Mouse (Mus musculus): ENCODE measurements around the gene Tmem145. TPM values are rescaled to one million over a fixed set of nuclear protein-coding genes. Genes with fewer than 3 reads are reported as not detected.

The Tmem145 gene
- polyA plus RNA-seq, 1 experiment from 2014 or later = 0.38 TPM

GRCm38 (mm10) chr7:25303685-25304006 is 2.3 kb upstream of the Tmem145 start:
- no peak for DNase-seq (ENCODE audit: low spot score)
- H3K27ac ChIP-seq = no peak overlapping the region
- no peak overlapping the region for H3K4me3 ChIP-seq
- no peaks in the 10 kb centered on the region for H3K36me3 ChIP-seq
- no peaks in the 10 kb centered on the region for H3K9me3 ChIP-seq (replicated peaks)
- 68% methylated on average over 3 of the region's 3 CpGs for WGBS
- H3K4me1 ChIP-seq = peaks cover 17% of the 10 kb centered on the region
- peaks cover 50% of the 10 kb centered on the region for H3K27me3 ChIP-seq (ENCODE audit: low read depth, poor library complexity, severe bottlenecking)

DNA sequence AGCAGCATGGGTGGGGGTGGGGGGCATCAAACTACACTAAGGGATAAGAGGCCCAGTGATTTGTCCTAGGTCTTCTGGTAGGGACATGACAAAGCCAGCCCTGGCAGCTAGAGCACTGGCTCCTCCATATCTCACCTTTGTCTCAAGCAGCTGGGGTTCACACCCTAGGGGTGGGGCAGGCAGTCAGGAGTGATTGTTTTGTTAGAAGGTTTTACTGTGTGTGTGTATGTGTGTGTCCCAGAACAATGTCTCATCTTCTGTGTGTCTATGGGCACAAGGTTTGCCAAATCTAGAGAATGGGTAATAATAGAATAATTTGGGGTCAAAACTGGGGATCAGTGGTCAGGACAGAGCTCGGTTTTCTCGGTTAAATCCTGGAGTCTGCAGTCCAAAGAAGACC is 425 bp upstream of the Tmem145 start:
- 3% methylated on average over 2 of the region's 2 CpGs for WGBS
- H3K4me3 ChIP-seq = peak overlapping the region; percentile 59
- H3K27me3 ChIP-seq (ENCODE audit: low read depth, poor library complexity, severe bottlenecking) = peaks cover 58% of the 10 kb centered on the region
- no peak overlapping the region for H3K27ac ChIP-seq
- peaks cover 17% of the 10 kb centered on the region for H3K4me1 ChIP-seq
- DNase-seq (ENCODE audit: low spot score) = no peak
- no peaks in the 10 kb centered on the region for H3K9me3 ChIP-seq (replicated peaks)
- H3K36me3 ChIP-seq = no peaks in the 10 kb centered on the region

GRCm38 (mm10) chr7:25306614-25306996 is 699 bp downstream of the Tmem145 start:
- H3K27me3 ChIP-seq (ENCODE audit: low read depth, poor library complexity, severe bottlenecking) = peaks cover 65% of the 10 kb centered on the region
- WGBS = 52% methylated on average over 2 of the region's 2 CpGs
- peak overlapping the region; percentile 59; the same call in 1 of the 2 replicates for H3K4me3 ChIP-seq

DNA sequence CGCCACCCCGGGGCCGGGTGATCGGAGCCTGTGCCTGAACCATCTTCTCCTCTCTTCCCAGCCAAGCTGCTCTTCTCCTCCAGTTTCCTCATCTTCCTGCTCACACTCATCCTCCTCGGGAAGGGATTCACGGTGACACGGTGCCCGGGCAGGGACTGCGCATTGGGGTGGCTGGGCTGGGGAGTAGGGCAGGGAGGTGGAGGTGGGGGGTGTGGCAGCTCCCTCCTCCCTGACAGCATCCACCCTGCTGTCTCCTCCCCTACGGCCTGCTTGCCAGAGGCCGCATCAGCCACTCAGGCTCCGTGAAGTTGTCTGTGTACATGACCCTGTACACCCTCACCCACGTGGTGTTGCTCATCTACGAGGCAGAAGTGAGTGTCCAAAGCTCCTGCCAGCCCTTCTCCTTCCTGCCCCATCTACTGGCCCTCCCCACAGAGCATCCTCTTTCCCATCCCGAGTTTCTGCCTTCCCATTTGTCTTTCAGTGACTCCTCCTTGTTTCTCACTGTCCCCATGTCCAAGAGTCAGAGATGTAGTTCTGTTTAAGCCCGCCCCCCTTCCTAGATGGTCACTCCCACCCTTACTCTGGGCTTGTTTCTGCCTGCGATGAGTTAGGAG is 2.9 kb downstream of the Tmem145 start:
- Histone ChIP-seq H3K27me3 (ENCODE audit: low read depth, poor library complexity, severe bottlenecking) (peaks cover 78% of the 10 kb centered on the region), H3K27ac (no peak overlapping the region), H3K9me3 (replicated peaks) (no peaks in the 10 kb centered on the region), H3K4me1 (peaks cover 11% of the 10 kb centered on the region), H3K4me3 (no peak overlapping the region), H3K36me3 (no peaks in the 10 kb centered on the region)
- WGBS = 60% methylated on average over 17 of the region's 17 CpGs
- DNase-seq (ENCODE audit: low spot score) = no peak

More at GRCm38 (mm10) chr7:25306614-25306996, 699 bp downstream of the Tmem145 start:
- no peaks in the 10 kb centered on the region for H3K36me3 ChIP-seq
- H3K27ac ChIP-seq = no peak overlapping the region
- H3K9me3 ChIP-seq (replicated peaks) = no peaks in the 10 kb centered on the region
- H3K4me1 ChIP-seq = peaks cover 11% of the 10 kb centered on the region
- DNase-seq (ENCODE audit: low spot score) = no peak

DNA sequence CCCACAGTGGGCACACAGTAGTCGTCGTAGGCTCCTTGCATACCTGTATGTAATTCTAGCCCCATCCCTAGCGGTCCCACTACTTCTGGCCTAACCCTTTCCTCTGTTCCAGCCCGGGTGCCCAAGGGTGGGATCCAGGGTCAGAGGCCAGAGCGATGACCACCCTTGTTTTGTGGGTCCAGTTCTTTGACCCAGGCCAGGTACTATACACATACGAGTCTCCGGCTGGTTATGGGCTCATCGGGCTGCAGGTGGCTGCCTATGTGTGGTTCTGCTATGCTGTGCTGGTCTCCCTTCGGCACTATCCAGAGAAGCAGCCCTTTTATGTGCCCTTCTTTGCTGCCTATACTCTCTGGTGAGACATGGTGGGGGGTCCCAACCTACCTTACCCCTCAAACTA is 3.5 kb downstream of the Tmem145 start:
- Histone ChIP-seq H3K4me1 (peaks cover 16% of the 10 kb centered on the region), H3K36me3 (no peaks in the 10 kb centered on the region), H3K4me3 (no peak overlapping the region), H3K27me3 (ENCODE audit: low read depth, poor library complexity, severe bottlenecking) (peaks cover 80% of the 10 kb centered on the region), H3K9me3 (replicated peaks) (no peaks in the 10 kb centered on the region), H3K27ac (no peak overlapping the region)
- no peak for DNase-seq (ENCODE audit: low spot score)
- WGBS = 87% methylated on average over 9 of the region's 9 CpGs

- no peak for DNase-seq (ENCODE audit: low spot score)
- Histone ChIP-seq H3K9me3 (replicated peaks) (no peaks in the 10 kb centered on the region), H3K4me3 (no peak overlapping the region), H3K27ac (no peak overlapping the region), H3K27me3 (ENCODE audit: low read depth, poor library complexity, severe bottlenecking) (peaks cover 85% of the 10 kb centered on the region), H3K4me1 (peaks cover 24% of the 10 kb centered on the region), H3K36me3 (no peaks in the 10 kb centered on the region)
- WGBS = 85% methylated on average over 11 of the region's 11 CpGs
Observed at GRCm38 (mm10) chr7:25311193-25311592, 5.3 kb downstream of the Tmem145 start.

DNA sequence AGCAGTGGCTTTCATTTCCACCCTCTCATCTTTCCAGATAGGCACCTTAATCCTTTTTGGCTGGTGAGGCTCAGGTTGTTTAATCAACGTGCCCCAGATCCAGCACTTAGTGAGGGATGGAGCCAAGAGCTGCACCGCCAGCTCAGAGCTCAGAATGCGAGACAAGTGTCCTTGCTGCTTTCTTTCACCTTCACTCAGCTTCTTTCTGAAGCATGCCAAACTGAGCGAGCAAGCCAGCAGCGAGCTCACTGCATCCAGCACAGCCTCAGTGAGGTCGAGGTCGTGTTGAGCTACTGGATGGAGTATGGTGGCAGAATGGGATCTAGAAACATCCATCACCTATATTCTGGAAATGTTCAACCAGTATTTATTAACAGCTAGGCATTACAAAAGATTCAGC is 7.4 kb downstream of the Tmem145 start:
- peaks cover 64% of the 10 kb centered on the region for H3K27me3 ChIP-seq (ENCODE audit: low read depth, poor library complexity, severe bottlenecking)
- no peak overlapping the region for H3K4me3 ChIP-seq
- no peak for DNase-seq (ENCODE audit: low spot score)
- H3K4me1 ChIP-seq = peaks cover 42% of the 10 kb centered on the region
- H3K9me3 ChIP-seq (replicated peaks) = no peaks in the 10 kb centered on the region
- 53% methylated on average over 7 of the region's 7 CpGs for WGBS
- no peak overlapping the region for H3K27ac ChIP-seq
- H3K36me3 ChIP-seq = no peaks in the 10 kb centered on the region

DNA sequence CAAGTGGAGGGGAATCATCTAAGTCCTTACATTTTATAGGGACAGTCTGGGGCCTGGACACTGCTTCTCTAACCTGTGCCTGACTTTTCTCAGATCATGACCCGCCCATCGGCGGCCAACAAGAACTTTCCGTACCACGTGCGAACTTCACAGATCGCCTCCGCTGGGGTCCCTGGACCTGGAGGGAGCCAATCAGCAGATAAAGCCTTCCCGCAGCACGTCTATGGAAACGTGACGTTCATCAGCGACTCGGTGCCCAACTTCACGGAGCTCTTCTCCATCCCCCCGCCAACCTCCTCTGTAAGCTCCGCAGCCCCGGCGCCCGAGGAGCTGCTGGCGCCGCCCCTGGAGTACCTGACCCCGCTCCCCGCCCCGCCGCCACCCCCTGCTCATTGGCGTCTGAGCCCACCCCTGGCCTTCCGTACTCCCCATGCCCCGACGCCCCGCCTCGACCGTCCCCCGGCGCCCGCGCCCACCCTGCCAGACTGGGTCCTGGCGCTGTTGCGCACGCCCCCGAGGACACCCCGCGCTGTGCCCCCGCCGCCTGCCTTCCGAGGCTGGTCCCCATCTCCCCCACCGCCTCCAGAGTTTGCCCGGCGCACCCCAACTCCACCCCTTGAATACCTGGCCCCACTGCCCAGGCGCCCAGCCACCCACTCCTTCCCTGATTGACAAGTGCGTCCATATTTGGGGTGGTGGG is 8.8 kb downstream of the Tmem145 start:
- WGBS = 1% methylated on average over 51 of the region's 51 CpGs
- Histone ChIP-seq H3K27me3 (ENCODE audit: low read depth, poor library complexity, severe bottlenecking) (peaks cover 53% of the 10 kb centered on the region), H3K27ac (peak overlapping the region; percentile 71)

DNA sequence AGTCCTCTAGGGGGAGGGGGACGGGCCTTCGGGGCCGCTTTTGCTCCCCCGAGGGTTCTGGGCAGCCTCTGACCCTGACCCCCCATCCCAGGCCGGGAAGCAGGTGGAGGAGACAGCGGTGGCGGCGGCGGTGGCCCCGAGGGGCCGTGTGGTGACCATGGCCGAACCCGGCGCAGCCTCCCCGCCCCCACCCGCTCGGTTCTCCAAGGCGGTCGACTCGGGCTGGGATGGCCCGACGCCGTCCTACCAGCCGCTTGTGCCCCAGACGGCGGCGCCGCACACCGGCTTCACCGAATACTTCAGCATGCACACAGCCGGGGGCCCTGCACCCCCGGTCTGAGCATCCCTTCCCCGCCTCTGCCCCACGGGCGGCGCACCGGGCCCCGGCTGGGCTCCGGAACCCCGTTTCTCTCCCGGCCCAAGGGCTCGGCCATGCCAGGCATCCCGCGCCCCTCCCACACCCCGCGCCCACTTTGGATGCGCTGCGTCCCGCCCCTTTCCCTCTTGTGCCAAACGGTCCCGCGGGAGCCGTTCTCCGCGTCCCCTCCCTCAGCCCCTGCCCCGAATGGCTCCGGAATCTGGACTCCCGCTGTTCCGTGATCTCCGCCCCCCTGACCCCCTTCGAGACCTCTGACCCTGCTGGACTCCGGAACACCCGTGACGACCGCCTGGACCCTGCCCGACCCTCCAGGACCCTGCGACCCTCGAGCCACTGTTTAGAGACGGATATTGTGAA is 9.6 kb downstream of the Tmem145 start:
- H3K27me3 ChIP-seq (ENCODE audit: low read depth, poor library complexity, severe bottlenecking) = peaks cover 53% of the 10 kb centered on the region
- under 1% methylated on average over 69 of the region's 69 CpGs for WGBS
- DNase-seq (ENCODE audit: low spot score) = peak; percentile 59
- H3K9me3 ChIP-seq (replicated peaks) = no peaks in the 10 kb centered on the region
- peak overlapping the region; percentile 71 for H3K27ac ChIP-seq
- peak overlapping the region; percentile 78 for H3K4me3 ChIP-seq
- peaks cover 11% of the 10 kb centered on the region for H3K36me3 ChIP-seq
- peaks cover 45% of the 10 kb centered on the region for H3K4me1 ChIP-seq

More for the DNA sequence above, 8.8 kb downstream of the Tmem145 start:
- Histone ChIP-seq H3K9me3 (replicated peaks) (no peaks in the 10 kb centered on the region), H3K4me1 (peaks cover 45% of the 10 kb centered on the region), H3K36me3 (peaks cover 5% of the 10 kb centered on the region; the same call in 1 of the 2 replicates), H3K4me3 (peak overlapping the region; percentile 78)
- peak; percentile 47 for DNase-seq (ENCODE audit: low spot score)

- H3K4me1 ChIP-seq = peaks cover 53% of the 10 kb centered on the region
- H3K27ac ChIP-seq = peak within 1 kb of the TSS; percentile 91
- peak; percentile 93 for DNase-seq (ENCODE audit: low spot score)
- no peaks in the 10 kb centered on the region for H3K9me3 ChIP-seq (replicated peaks)
- WGBS = 1% methylated on average over 52 of the region's 52 CpGs
- peaks cover 13% of the 10 kb centered on the region for H3K36me3 ChIP-seq
- peaks cover 44% of the 10 kb centered on the region for H3K27me3 ChIP-seq (ENCODE audit: low read depth, poor library complexity, severe bottlenecking)
- peak within 1 kb of the TSS; percentile 78 for H3K4me3 ChIP-seq
Observed at GRCm38 (mm10) chr7:25316532-25317445, 10.9 kb downstream of the Tmem145 start, which contains the start of gene Megf8. Megf8 (plus strand) TSS chr7:25317164.

DNA sequence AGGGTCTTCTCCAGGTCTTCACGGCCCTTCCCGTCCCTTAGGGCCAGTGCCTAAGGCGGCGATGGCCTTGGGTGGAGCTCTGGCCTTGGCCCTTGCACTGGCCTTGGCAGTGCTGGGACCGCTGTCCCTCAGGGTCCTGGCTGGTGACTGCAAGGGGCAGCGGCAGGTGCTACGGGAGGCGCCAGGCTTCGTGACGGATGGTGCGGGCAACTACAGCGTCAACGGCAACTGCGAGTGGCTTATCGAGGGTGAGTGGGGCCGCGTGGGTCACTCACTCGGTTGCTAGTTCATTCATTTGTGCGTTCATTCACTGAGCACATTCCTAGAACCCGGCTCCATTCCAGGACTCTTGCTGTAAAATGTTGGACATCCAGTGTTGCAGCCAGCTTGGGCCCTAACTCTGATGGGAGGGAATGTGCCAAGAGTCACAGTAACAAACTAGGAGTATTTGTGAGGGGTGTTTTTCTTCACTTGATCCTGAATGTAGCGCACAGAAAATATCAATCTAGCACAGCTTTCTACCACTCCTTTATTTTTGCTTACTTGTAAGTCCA is 11.6 kb downstream of the Tmem145 start:
- H3K27me3 ChIP-seq (ENCODE audit: low read depth, poor library complexity, severe bottlenecking) = peaks cover 37% of the 10 kb centered on the region
- H3K27ac ChIP-seq = peak overlapping the region; percentile 91
- H3K4me3 ChIP-seq = peak overlapping the region; percentile 78
- H3K4me1 ChIP-seq = peaks cover 61% of the 10 kb centered on the region
- H3K9me3 ChIP-seq (replicated peaks) = no peaks in the 10 kb centered on the region
- peaks cover 13% of the 10 kb centered on the region for H3K36me3 ChIP-seq
- WGBS = 20% methylated on average over 21 of the region's 21 CpGs
- DNase-seq (ENCODE audit: low spot score) = no peak

GRCm38 (mm10) chr7:25322058-25322484 is 16.2 kb downstream of the Tmem145 start:
- DNase-seq (ENCODE audit: low spot score) = peak; percentile 80
- Histone ChIP-seq H3K36me3 (peaks cover 34% of the 10 kb centered on the region), H3K4me1 (peaks cover 37% of the 10 kb centered on the region), H3K27me3 (ENCODE audit: low read depth, poor library complexity, severe bottlenecking) (no peaks in the 10 kb centered on the region), H3K4me3 (peak overlapping the region; percentile 44), H3K27ac (peak overlapping the region; percentile 93), H3K9me3 (replicated peaks) (no peaks in the 10 kb centered on the region)
- 3% methylated on average over 6 of the region's 6 CpGs for WGBS
